ENCODE assay signal across 13 mouse cellular contexts in the genomic region with DNA sequence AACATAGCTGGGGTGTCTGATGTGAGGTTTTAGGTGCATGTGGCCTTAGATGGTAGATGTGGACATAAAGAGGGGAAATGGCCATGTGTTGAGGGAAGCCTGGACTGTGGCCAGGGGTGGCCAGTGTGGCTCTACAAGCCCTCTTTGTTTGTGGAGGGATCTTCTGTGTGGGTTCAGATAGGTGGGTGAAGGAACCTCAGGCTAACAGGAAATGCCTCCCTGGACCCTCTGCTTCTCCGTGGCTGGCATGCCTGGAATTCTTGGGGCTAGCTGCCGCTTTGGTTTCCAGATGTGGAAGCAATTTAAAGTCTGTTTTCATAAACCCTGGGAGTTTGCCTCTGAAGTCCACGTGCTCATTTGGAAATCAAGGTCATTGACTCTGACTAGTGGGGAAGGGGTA.
A peak's percentile ranks its signal among the peaks of the same experiment; 100 is the strongest.
DNase-seq lines count a peak whose midpoint lies in the region; ATAC-seq lines count a peak whose summit lies in the region.
"Had no signal": no experiment of that assay in that cellular context is flagged by ENCODE, and none has a peak within 500 bp of the region (broad histone marks: within the 10 kb centered on the region; RNA-seq: fewer than 3 reads in every experiment).

No protein-coding gene starts in this region.

- no peaks in the 10 kb centered on the region for H3K27me3 ChIP-seq in limb, embryonic 11.5 days (ENCODE audit: control insufficient read depth, insufficient read depth, low read length)
- H3K27me3 ChIP-seq: CH12.LX; liver, embryonic 13.5 days had no signal

- no peak overlapping the region; the same call in 1 of the 2 replicates for H3K9ac ChIP-seq in limb, embryonic 11.5 days (ENCODE audit: low read length)
- H3K9ac ChIP-seq: liver, embryonic 13.5 days had no signal

- ATAC-seq in limb, embryonic 11.5 days (ENCODE audit: insufficient number of reproducible peaks, low FRiP score, low TSS enrichment, low read depth) = 0 out of 2 replicates have a peak, but pooled peaks have one; percentile 7

- peak overlapping the region; percentile 92 for H3K27ac ChIP-seq in limb, embryonic 11.5 days (replicated peaks; ENCODE audit: low read depth, low read length)
- H3K27ac ChIP-seq: liver, embryonic 13.5 days; stomach, postnatal 0 days had no signal

- H3K9me3 ChIP-seq in limb, embryonic 11.5 days (ENCODE audit: control insufficient read depth, low read length) = no peaks in the 10 kb centered on the region
- H3K9me3 ChIP-seq: liver, embryonic 13.5 days had no signal

- 6% methylated on average over 3 of the region's 3 CpGs for WGBS in limb, embryonic 11.5 days

- DNase-seq in kidney, adult 11 months = peak; percentile 28
- DNase-seq in kidney, postnatal 14 days = no peak
- DNase-seq in 3134 (ENCODE audit: extremely low read depth, insufficient read length, low spot score) = peak; percentile 37
- DNase-seq in embryo, embryonic 10.5 days (ENCODE audit: low spot score) = peak; percentile 68
- peak; percentile 66 for DNase-seq in limb, embryonic 11.5 days (ENCODE audit: low spot score)
- DNase-seq in cerebellum, adult 9-11 months = no peak
- no peak for DNase-seq in MN1 (ENCODE audit: low spot score)
- DNase-seq in left cerebral cortex, adult 8-10 months (ENCODE audit: low spot score in 2 of 2) = no peak
- DNase-seq: cerebellum, postnatal 36 days; liver, embryonic 13.5 days; right cerebral cortex, postnatal 14 days had no signal

- peaks cover 31% of the 10 kb centered on the region for H3K4me1 ChIP-seq in limb, embryonic 11.5 days (ENCODE audit: control insufficient read depth, insufficient read depth, low read length)

- no peak overlapping the region for H3K4me3 ChIP-seq in limb, embryonic 11.5 days (ENCODE audit: low read depth, low read length)
- H3K4me3 ChIP-seq: liver, embryonic 13.5 days had no signal

- peak overlapping the region; percentile 2; the same call in 1 of the 2 replicates for H3K4me2 ChIP-seq in limb, embryonic 11.5 days (ENCODE audit: low read depth, severe bottlenecking)
- H3K4me2 ChIP-seq: liver, embryonic 13.5 days had no signal

- no peaks in the 10 kb centered on the region for H3K36me3 ChIP-seq in limb, embryonic 11.5 days (ENCODE audit: control insufficient read depth, insufficient read depth, low read length)
- H3K36me3 ChIP-seq: liver, embryonic 13.5 days had no signal

Comparison
In these comparisons a context has a peak if more than half of its experiments do, and no peak if none do; other contexts are left out.
1. DNase-seq: peak in kidney, adult 11 months (single experiment), 3134 (single experiment), embryo, embryonic 10.5 days (single experiment) and limb, embryonic 11.5 days (single experiment); none in kidney, postnatal 14 days (single experiment), cerebellum, adult 9-11 months (single experiment), MN1 (single experiment) and left cerebral cortex, adult 8-10 months (0 of 2).